Mouse (Mus musculus): ENCODE measurements at regions not wholly inside any gene's neighbourhood (a gene's known extent, or its start where the extent isn't known, plus 50 kb on each side); places are given as distances from the start of the nearest gene placed in this dataset.

- TF ChIP-seq GATA4 (IDR thresholded peaks at IDR 0.05; ENCODE audit: insufficient replicate concordance, low read length), result no peak
These were observed 684.9 kb upstream of the Adgrl4 start for GRCm38 (mm10) chr3:150752787-150753186.

DNA sequence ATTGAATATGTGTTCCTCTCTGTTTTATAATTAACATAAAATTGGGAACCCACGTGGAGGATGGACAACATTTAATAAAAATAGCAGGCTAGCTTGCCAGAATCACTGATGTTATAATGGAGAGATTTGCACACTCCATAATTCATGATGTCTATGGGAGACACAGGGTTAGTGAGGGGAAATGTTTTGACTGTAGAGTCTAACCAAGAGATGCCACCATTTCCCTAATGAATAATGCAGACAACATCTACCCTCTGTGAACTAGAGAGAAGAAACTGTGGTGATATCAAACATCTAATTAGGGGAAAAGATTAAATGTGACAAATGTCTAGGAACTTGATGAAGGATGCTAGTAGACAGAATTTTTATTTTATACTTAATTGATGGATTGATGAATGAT, 677.8 kb upstream of the Adgrl4 start:
- no peak for TF ChIP-seq GATA4 (IDR thresholded peaks at IDR 0.05; ENCODE audit: insufficient replicate concordance, low read length)

GRCm38 (mm10) chr3:150784576-150784975, 653.1 kb upstream of the Adgrl4 start:
- TF ChIP-seq GATA4 (IDR thresholded peaks at IDR 0.05; ENCODE audit: insufficient replicate concordance, low read length), result no peak

- no peak for TF ChIP-seq GATA4 (IDR thresholded peaks at IDR 0.05; ENCODE audit: insufficient replicate concordance, low read length)
These were observed 619.9 kb upstream of the Adgrl4 start for GRCm38 (mm10) chr3:150817807-150818206.

- no peak for TF ChIP-seq GATA4 (IDR thresholded peaks at IDR 0.05; ENCODE audit: insufficient replicate concordance, low read length)
These were observed 618.3 kb upstream of the Adgrl4 start for GRCm38 (mm10) chr3:150819369-150819768.

GRCm38 (mm10) chr3:150820039-150820438, 617.6 kb upstream of the Adgrl4 start:
- TF ChIP-seq GATA4 (IDR thresholded peaks at IDR 0.05; ENCODE audit: insufficient replicate concordance, low read length), result no peak

GRCm38 (mm10) chr3:150846029-150846428, 591.7 kb upstream of the Adgrl4 start:
- TF ChIP-seq GATA4 (IDR thresholded peaks at IDR 0.05; ENCODE audit: insufficient replicate concordance, low read length), result no peak

DNA sequence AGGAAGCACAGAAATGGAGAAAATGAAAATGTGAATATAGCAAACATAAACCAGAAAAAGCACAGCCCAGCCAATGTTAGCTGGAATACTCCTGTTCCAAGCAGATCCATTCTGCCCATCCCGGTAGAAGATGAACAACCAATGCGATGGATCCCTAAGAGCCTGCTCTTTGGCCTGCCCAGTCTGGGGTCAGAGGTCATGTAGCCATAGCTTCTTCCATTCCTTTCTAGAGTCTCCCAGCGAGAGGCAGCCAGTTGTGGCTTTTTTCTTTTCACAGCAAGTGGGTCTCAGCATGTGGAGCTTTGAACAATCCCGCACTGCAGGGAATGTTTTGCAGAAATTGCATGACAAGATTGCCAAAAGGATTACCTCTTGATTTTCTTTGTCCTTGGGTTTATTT, 585.6 kb upstream of the Adgrl4 start:
- TF ChIP-seq GATA4 (IDR thresholded peaks at IDR 0.05; ENCODE audit: insufficient replicate concordance, low read length), result no peak

- no peak for TF ChIP-seq GATA4 (IDR thresholded peaks at IDR 0.05; ENCODE audit: insufficient replicate concordance, low read length)
These were observed 541.0 kb upstream of the Adgrl4 start for GRCm38 (mm10) chr3:150896668-150897067.

- no peak for TF ChIP-seq GATA4 (IDR thresholded peaks at IDR 0.05; ENCODE audit: insufficient replicate concordance, low read length)
These were observed 527.6 kb upstream of the Adgrl4 start for GRCm38 (mm10) chr3:150910091-150910490.

DNA sequence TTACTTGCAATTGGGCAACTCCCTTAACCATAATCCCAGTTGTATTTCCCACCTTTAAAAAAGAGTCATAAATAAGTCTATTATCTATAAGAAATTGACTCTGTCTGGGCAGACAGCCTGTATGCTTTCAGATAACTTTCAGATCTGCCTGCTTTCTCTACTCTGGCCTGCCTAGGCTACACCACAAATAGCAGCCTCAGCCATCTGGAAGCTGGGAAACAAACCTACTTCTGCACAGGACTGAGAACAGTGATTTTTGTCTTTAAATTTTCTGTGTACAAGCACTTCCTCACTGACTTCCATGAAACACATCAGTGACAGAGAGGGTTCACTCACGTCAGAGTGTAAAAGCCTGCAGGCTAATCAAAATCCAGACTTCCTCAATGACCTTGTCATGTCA, 482.8 kb upstream of the Adgrl4 start:
- no peak for TF ChIP-seq GATA4 (IDR thresholded peaks at IDR 0.05; ENCODE audit: insufficient replicate concordance, low read length)

DNA sequence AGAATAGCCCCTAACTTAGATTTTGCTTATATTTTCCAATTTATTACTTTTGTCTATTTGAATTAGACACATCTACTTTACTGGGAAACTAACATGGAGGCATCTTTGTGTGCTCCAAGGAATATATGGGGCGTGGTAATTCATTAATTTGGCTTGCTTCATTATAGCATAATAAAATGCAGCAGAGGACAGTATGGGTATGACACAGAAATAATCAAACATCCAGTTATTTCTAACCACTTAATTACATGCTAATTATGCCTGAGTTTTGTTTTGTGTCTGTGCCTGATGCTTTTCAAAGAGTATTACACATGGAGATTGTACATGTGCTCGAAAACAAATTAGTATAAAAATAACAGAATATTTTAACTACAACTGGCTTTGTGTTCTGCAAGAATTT, 438.0 kb upstream of the Adgrl4 start:
- no peak for TF ChIP-seq GATA4 (IDR thresholded peaks at IDR 0.05; ENCODE audit: insufficient replicate concordance, low read length)

DNA sequence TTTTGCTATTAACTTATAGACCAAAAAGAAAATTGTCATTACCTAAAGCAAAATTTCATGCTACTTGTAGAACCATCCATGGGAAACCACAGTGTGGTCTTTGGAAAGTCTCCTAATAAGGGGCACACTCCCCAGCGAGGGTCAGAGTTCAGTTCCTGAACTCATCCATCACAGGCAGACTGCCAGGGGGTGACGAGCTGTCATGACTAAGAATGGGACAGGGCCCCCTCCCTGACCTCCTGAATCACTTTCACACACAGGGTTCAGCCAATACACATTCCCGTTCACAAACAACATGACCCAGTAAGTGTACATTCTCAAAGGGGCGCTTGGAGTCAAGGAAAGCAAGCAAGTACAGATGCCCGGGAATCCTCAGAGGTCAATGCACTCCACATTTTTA, 437.5 kb upstream of the Adgrl4 start:
- no peak for TF ChIP-seq GATA4 (IDR thresholded peaks at IDR 0.05; ENCODE audit: insufficient replicate concordance, low read length)

DNA sequence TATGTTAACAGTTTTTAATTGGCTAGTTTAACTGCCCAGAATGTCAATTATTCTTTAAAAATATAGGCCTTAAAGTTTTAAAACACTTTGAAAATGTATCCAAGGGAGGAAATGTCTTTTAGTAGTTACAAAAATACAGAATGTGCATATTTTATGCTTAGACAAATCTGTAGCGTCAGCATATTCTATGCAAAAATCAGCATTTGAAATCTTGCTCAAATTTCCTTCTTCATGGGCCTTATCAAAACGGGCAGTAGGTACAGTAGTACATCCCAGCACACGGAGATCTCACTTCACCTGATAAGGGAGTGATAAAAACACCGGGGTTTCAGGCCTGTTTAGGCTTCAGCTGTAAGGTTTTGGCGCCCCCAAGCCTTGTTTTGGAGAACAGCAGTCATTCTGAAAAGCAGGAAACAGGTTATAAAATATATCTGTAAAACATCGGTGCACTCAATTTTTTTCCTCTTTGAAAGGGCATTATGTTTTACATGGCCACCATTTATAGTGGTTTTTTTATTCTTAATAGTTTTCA, 435.7 kb upstream of the Adgrl4 start:
- no peak for TF ChIP-seq GATA4 (IDR thresholded peaks at IDR 0.05; ENCODE audit: insufficient replicate concordance, low read length)

- TF ChIP-seq GATA4 (IDR thresholded peaks at IDR 0.05; ENCODE audit: insufficient replicate concordance, low read length), result no peak
These were observed 434.2 kb upstream of the Adgrl4 start for GRCm38 (mm10) chr3:151003524-151003923.

GRCm38 (mm10) chr3:151003990-151004389, 433.7 kb upstream of the Adgrl4 start:
- no peak for TF ChIP-seq GATA4 (IDR thresholded peaks at IDR 0.05; ENCODE audit: insufficient replicate concordance, low read length)

- TF ChIP-seq GATA4 (IDR thresholded peaks at IDR 0.05; ENCODE audit: insufficient replicate concordance, low read length), result no peak
These were observed 417.7 kb upstream of the Adgrl4 start for GRCm38 (mm10) chr3:151020014-151020413.

DNA sequence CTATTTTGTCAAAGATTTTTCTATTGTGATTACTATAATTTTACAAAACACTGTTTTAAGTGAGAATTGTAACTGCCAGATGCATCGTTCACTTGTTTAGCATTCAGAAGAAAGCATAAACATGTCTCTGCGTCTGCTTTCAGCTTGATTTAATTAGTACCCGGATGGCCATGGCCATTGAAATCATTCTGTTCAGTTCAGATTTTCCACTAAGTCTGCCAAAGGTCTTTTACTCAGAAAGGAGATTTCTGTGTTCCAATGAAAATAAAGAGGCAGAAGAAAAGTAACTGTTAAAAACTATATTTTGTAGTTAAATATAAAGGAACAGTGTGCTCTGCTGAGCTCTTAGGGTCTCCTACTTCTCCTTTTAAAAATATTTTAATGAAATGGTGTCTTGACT, 380.2 kb upstream of the Adgrl4 start:
- TF ChIP-seq GATA4 (IDR thresholded peaks at IDR 0.05; ENCODE audit: insufficient replicate concordance, low read length), result no peak

Measured in liver, adult (tissue).